Mouse (Mus musculus) spleen, postnatal 0 days (tissue): ENCODE measurements around the gene Zfand6. TPM values are rescaled to one million over a fixed set of nuclear protein-coding genes. Genes with fewer than 3 reads are reported as not detected.

ENCODE experiments used
- polyA plus RNA-seq: library from polyadenylated mRNA; unstranded; fragments of >200 nt; fragmentation: Nextera tagmentation; extraction: Ambion mirVana; gene quantifications from 2 replicates; pipeline ENCODE4 v1.2.1, GENCODE M21; 2015

The Zfand6 gene
- polyA plus RNA-seq, result 117 and 131 TPM in 2 replicates

GRCm38 (mm10) chr7:84689251-84690100 is at the start of gene Zfand6:
Gene Zfand6 (minus strand): TSS chr7:84689959.

GRCm38 (mm10) chr7:84606293-84606749 is 83.4 kb downstream of the Zfand6 start, which contains the start of gene Fah:
Gene Fah (minus strand): TSS chr7:84606722.

Other genes with a start within 250 kb of the Zfand6 start
- 0.05 and 0.16 TPM in 2 replicates for gene Gm2115, start 161.0 kb downstream of the Zfand6 start, polyA plus RNA-seq
- 2.7 and 3.7 TPM in 2 replicates for gene Fah, start 83.2 kb downstream of the Zfand6 start, polyA plus RNA-seq
- not detected in 2 replicates for gene Olfr291, start 163.6 kb upstream of the Zfand6 start, polyA plus RNA-seq